Mouse (Mus musculus): ENCODE measurements around the gene Fbrsl1. TPM values are rescaled to one million over a fixed set of nuclear protein-coding genes. Genes with fewer than 3 reads are reported as not detected.

Fbrsl1 gene
- polyA plus RNA-seq, 1 experiment from 2014 or later = 5.5 TPM

DNA sequence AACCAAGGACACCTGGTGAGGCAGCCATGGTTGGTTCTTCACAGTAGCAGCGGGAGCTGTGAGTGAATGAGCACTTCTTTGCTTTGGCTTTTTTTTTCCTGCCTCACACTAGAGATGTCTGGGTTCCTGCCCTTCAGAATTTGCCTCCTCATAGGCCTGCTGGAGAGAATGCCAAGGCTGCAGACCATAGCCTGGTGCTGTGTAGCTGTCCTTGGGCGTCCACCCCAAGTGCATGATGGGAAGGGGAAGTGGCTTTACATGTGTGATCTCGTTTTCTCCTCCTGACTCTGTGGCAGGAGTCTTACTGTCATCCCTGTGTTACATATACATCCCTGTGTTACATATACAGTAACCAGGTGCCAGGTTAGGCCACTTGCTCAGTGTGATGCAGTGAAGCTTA lies 36.4 kb upstream of the Fbrsl1 start:
- H3K36me3 ChIP-seq (ENCODE audit: control insufficient read depth, insufficient read depth, low read length) = no peaks in the 10 kb centered on the region
- H3K9me3 ChIP-seq (ENCODE audit: control insufficient read depth, low read length) = no peaks in the 10 kb centered on the region
- H3K4me1 ChIP-seq (replicated peaks; ENCODE audit: control insufficient read depth, insufficient read depth, low read length) = no peaks in the 10 kb centered on the region
- no peak overlapping the region for H3K4me3 ChIP-seq (ENCODE audit: low read length)
- 63% methylated on average over 3 of the region's 3 CpGs for WGBS
- H3K27me3 ChIP-seq (ENCODE audit: control insufficient read depth, insufficient read depth, low read depth, low read length) = peaks cover 13% of the 10 kb centered on the region
- no peak overlapping the region for H3K9ac ChIP-seq (ENCODE audit: low read length)
- no peak for ATAC-seq (ENCODE audit: low read depth)
- H3K4me2 ChIP-seq (ENCODE audit: low read depth, low read length) = no peak overlapping the region
- H3K27ac ChIP-seq (ENCODE audit: low read length) = no peak overlapping the region

DNA sequence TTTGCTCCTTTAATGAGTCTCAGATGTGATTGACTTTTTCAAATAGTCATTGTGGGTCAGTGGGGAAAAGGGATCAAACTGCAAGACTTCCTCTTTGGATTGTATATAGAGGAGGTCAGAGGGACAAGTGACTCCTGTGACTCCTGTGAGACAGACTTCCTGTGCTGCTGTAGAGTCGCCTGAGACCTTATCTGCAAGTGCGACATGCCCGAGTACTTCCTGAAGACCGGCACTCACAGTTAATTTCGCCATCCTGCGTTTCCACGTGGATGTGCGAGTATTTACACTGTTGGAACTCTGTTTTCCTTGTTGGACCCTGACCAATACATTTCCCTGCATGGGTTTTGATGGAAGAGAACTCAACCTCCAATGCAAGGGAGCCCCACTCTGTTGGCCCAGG lies 30.9 kb upstream of the Fbrsl1 start:
- Histone ChIP-seq H3K4me1 (replicated peaks; ENCODE audit: control insufficient read depth, insufficient read depth, low read length) (no peaks in the 10 kb centered on the region), H3K4me3 (ENCODE audit: low read length) (no peak overlapping the region), H3K27me3 (ENCODE audit: control insufficient read depth, insufficient read depth, low read depth, low read length) (peaks cover 13% of the 10 kb centered on the region), H3K4me2 (ENCODE audit: low read depth, low read length) (no peak overlapping the region), H3K9me3 (ENCODE audit: control insufficient read depth, low read length) (no peaks in the 10 kb centered on the region), H3K27ac (ENCODE audit: low read length) (no peak overlapping the region), H3K9ac (ENCODE audit: low read length) (no peak overlapping the region), H3K36me3 (ENCODE audit: control insufficient read depth, insufficient read depth, low read length) (no peaks in the 10 kb centered on the region)
- ATAC-seq (ENCODE audit: low read depth) = peak; percentile 89
- 38% methylated on average over 8 of the region's 8 CpGs for WGBS

DNA sequence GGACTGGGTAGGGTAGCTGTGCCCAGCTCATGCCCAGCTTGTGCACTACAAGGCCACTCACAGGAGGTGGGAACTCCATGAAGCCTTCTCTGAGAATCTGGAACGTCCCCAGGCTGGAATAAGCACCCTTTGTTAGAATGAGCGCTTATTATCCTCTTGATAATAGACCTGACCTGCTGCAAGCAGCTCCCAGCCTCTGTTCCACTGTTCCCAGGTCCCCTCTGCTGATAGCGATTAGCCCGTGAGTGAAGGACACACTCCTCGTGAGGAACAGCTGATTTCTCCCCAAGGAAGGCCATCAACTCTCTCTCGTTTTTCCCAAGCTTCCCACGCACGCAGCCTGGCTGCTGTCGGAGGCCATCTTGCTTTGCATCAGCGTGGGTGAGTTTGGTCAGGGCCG lies 25.9 kb upstream of the Fbrsl1 start:
- Histone ChIP-seq H3K36me3 (ENCODE audit: control insufficient read depth, insufficient read depth, low read length) (no peaks in the 10 kb centered on the region), H3K9ac (ENCODE audit: low read length) (no peak overlapping the region), H3K9me3 (ENCODE audit: control insufficient read depth, low read length) (no peaks in the 10 kb centered on the region), H3K4me2 (ENCODE audit: low read depth, low read length) (no peak overlapping the region), H3K4me1 (replicated peaks; ENCODE audit: control insufficient read depth, insufficient read depth, low read length) (no peaks in the 10 kb centered on the region), H3K27me3 (ENCODE audit: control insufficient read depth, insufficient read depth, low read depth, low read length) (no peaks in the 10 kb centered on the region), H3K4me3 (ENCODE audit: low read length) (no peak overlapping the region), H3K27ac (ENCODE audit: low read length) (no peak overlapping the region)
- WGBS = 68% methylated on average over 11 of the region's 11 CpGs
- ATAC-seq (ENCODE audit: low read depth) = no peak

DNA sequence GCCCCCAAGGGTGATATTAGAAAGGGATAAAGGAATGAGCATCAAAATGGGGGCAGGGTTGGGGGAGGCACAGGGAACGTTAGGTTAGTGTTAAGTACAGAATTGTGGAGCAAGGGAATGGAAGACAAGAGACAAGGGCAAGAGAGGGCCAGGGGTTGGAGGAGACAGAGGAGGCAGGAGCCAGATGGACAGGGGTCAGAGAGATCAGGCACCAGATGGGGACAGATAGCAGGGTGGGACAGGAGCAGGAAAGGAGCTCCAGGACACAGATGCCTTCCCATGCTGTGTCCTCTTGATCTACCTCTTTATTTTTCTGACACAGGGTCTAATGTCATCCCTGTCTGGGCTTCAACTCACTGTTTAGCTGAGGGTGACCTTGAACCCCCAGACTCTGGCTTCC lies 24.5 kb upstream of the Fbrsl1 start:
- no peaks in the 10 kb centered on the region for H3K27me3 ChIP-seq (ENCODE audit: control insufficient read depth, insufficient read depth, low read depth, low read length)
- 26% methylated on average over 1 of the region's 1 CpGs for WGBS
- no peak for ATAC-seq (ENCODE audit: low read depth)

DNA sequence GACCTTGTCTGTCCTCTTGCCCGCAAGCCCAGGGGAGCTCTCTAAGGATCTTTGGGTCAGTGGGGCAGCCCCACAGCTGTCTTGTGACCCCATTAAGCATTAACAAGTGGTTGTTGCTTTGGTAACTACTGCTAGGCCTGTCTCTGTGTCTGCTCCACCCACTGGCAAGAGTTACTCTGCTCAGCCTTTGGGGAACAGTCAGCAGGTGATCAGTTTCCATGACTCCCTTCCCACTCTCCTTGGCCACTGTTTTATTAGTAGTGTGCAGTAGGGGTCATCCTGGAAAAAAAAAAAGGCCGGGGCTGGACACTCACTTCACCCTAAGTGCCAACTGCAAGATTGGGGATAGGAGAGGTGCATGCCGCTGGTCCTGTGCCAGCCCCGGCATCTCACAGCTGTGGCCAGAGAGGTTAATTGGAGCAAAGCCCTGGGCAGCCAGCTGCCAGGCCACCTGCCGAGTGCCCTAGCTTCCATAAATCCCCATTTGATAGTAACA lies 23.7 kb upstream of the Fbrsl1 start:
- H3K36me3 ChIP-seq (ENCODE audit: control insufficient read depth, insufficient read depth, low read length) = no peaks in the 10 kb centered on the region
- no peaks in the 10 kb centered on the region for H3K4me1 ChIP-seq (replicated peaks; ENCODE audit: control insufficient read depth, insufficient read depth, low read length)
- H3K9ac ChIP-seq (ENCODE audit: low read length) = no peak overlapping the region
- no peaks in the 10 kb centered on the region for H3K27me3 ChIP-seq (ENCODE audit: control insufficient read depth, insufficient read depth, low read depth, low read length)
- H3K9me3 ChIP-seq (ENCODE audit: control insufficient read depth, low read length) = no peaks in the 10 kb centered on the region
- H3K27ac ChIP-seq (ENCODE audit: low read length) = no peak overlapping the region
- no peak overlapping the region for H3K4me2 ChIP-seq (ENCODE audit: low read depth, low read length)
- H3K4me3 ChIP-seq (ENCODE audit: low read length) = no peak overlapping the region
- no peak for ATAC-seq (ENCODE audit: low read depth)
- 48% methylated on average over 5 of the region's 5 CpGs for WGBS

More for the DNA sequence above, 24.5 kb upstream of the Fbrsl1 start:
- H3K4me3 ChIP-seq (ENCODE audit: low read length) = no peak overlapping the region
- H3K4me1 ChIP-seq (replicated peaks; ENCODE audit: control insufficient read depth, insufficient read depth, low read length) = no peaks in the 10 kb centered on the region
- H3K36me3 ChIP-seq (ENCODE audit: control insufficient read depth, insufficient read depth, low read length) = no peaks in the 10 kb centered on the region
- H3K9me3 ChIP-seq (ENCODE audit: control insufficient read depth, low read length) = no peaks in the 10 kb centered on the region
- no peak overlapping the region for H3K9ac ChIP-seq (ENCODE audit: low read length)
- H3K4me2 ChIP-seq (ENCODE audit: low read depth, low read length) = no peak overlapping the region
- H3K27ac ChIP-seq (ENCODE audit: low read length) = no peak overlapping the region

DNA sequence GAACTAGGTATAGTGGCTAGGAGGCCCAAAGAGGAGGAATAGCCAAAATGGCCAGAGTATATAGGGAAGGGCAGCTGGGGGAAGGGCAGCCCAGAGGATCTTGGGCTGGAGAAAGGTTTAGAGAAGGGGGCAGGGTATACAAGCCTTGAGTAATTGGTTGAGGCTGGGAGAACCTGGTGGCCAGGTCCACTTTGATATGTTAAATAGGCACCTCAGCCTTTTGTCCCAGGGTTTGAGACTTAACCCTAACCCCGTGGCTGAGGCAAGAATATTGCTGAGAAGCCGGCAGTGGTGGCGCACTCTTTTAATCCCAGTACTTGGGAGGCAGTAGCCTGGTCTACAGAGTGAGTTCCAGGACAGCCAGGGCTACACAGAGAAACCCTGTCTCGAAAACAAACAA lies 23.0 kb upstream of the Fbrsl1 start:
- H3K27ac ChIP-seq (ENCODE audit: low read length) = no peak overlapping the region
- H3K4me3 ChIP-seq (ENCODE audit: low read length) = no peak overlapping the region
- H3K4me2 ChIP-seq (ENCODE audit: low read depth, low read length) = no peak overlapping the region
- no peaks in the 10 kb centered on the region for H3K36me3 ChIP-seq (ENCODE audit: control insufficient read depth, insufficient read depth, low read length)
- no peak for ATAC-seq (ENCODE audit: low read depth)
- no peak overlapping the region for H3K9ac ChIP-seq (ENCODE audit: low read length)
- WGBS = 36% methylated on average over 4 of the region's 4 CpGs
- no peaks in the 10 kb centered on the region for H3K9me3 ChIP-seq (ENCODE audit: control insufficient read depth, low read length)
- H3K4me1 ChIP-seq (replicated peaks; ENCODE audit: control insufficient read depth, insufficient read depth, low read length) = no peaks in the 10 kb centered on the region
- no peaks in the 10 kb centered on the region for H3K27me3 ChIP-seq (ENCODE audit: control insufficient read depth, insufficient read depth, low read depth, low read length)

DNA sequence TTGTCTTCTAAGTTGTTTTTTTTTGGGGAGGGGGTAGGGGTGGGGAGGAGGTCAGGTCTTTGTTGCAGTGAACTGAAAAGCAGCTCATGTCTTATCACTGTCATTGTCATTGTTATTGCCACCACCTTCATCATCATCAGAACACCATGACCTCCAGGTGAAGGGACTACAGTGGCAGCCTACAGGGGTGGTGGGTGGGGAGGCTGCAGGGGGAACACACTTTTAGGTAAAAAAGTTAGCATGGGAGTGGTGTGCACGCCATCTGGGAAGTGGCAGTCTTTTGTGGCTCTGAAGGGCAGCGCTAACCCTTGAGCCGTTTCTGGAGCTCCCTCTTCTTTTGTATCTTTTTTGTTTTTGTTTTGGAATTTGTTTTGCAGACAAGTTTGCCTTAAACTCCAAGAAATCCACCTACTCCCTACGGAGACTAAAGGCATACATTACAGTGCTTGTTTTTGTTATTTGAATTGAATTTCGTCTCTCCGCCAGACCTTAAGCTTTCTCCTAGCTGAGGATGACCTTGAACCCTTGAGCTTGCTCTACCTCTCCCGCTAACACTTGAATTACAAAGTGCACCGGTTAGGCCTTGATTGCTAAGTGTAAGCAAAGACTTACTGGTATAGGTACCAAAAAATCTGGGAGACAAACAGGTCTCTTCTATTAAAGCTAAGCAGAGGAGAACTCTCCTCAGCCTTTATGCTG lies 21.1 kb upstream of the Fbrsl1 start:
- no peak overlapping the region for H3K4me3 ChIP-seq (ENCODE audit: low read length)
- H3K4me2 ChIP-seq (ENCODE audit: low read depth, low read length) = no peak overlapping the region
- no peak for ATAC-seq (ENCODE audit: low read depth)
- H3K9ac ChIP-seq (ENCODE audit: low read length) = no peak overlapping the region
- H3K36me3 ChIP-seq (ENCODE audit: control insufficient read depth, insufficient read depth, low read length) = no peaks in the 10 kb centered on the region
- H3K9me3 ChIP-seq (ENCODE audit: control insufficient read depth, low read length) = no peaks in the 10 kb centered on the region
- no peak overlapping the region for H3K27ac ChIP-seq (ENCODE audit: low read length)
- no peaks in the 10 kb centered on the region for H3K4me1 ChIP-seq (replicated peaks; ENCODE audit: control insufficient read depth, insufficient read depth, low read length)
- H3K27me3 ChIP-seq (ENCODE audit: control insufficient read depth, insufficient read depth, low read depth, low read length) = no peaks in the 10 kb centered on the region
- 73% methylated on average over 8 of the region's 8 CpGs for WGBS

DNA sequence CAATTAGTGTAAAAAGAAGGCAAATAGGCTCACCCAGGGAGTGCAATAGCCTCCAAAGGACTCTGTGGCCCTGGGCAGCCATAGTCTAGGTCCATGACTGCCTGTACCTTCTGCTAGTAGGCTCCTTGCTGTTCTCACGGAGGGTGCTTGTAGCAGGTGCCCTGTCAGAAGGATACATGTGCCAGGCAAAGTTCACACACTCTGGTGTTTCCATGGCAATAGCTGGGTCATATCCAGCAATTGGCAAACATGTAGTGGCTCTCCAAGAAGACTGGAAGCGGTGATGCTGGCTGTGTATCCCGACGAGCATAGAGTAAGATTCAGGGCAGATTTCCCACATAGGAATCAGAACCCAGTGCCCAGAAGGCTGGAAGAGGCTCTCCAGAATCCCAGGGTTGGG lies 20.0 kb upstream of the Fbrsl1 start:
- Histone ChIP-seq H3K36me3 (ENCODE audit: control insufficient read depth, insufficient read depth, low read length) (no peaks in the 10 kb centered on the region), H3K27me3 (ENCODE audit: control insufficient read depth, insufficient read depth, low read depth, low read length) (no peaks in the 10 kb centered on the region), H3K4me1 (replicated peaks; ENCODE audit: control insufficient read depth, insufficient read depth, low read length) (no peaks in the 10 kb centered on the region), H3K27ac (ENCODE audit: low read length) (no peak overlapping the region), H3K9me3 (ENCODE audit: control insufficient read depth, low read length) (no peaks in the 10 kb centered on the region), H3K4me2 (ENCODE audit: low read depth, low read length) (no peak overlapping the region), H3K9ac (ENCODE audit: low read length) (no peak overlapping the region), H3K4me3 (ENCODE audit: low read length) (no peak overlapping the region)
- no peak for ATAC-seq (ENCODE audit: low read depth)
- WGBS = 55% methylated on average over 4 of the region's 4 CpGs

DNA sequence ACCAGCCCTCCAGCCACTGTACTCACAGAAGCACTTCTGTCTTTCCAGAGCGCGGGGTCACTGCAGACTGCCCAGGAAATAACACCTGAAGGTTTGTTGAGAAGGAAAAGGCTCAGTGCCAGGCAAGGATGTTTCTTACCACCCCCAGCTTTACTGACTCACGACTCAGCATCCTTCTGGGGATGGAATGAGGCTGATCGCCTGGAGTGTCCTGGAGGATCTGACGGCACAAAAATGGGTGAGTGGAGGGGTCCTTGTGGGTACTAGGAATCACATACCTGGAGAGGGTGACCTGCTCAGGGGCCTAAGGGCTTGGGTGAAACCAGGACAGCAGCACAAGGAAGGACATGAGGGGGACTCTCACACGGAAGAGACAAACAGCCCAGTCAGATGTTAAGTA lies 19.4 kb upstream of the Fbrsl1 start:
- H3K27me3 ChIP-seq (ENCODE audit: control insufficient read depth, insufficient read depth, low read depth, low read length) = no peaks in the 10 kb centered on the region
- H3K4me2 ChIP-seq (ENCODE audit: low read depth, low read length) = no peak overlapping the region
- no peaks in the 10 kb centered on the region for H3K9me3 ChIP-seq (ENCODE audit: control insufficient read depth, low read length)
- no peak overlapping the region for H3K4me3 ChIP-seq (ENCODE audit: low read length)
- ATAC-seq (ENCODE audit: low read depth) = no peak
- no peak overlapping the region for H3K9ac ChIP-seq (ENCODE audit: low read length)
- no peaks in the 10 kb centered on the region for H3K4me1 ChIP-seq (replicated peaks; ENCODE audit: control insufficient read depth, insufficient read depth, low read length)
- H3K36me3 ChIP-seq (ENCODE audit: control insufficient read depth, insufficient read depth, low read length) = no peaks in the 10 kb centered on the region
- no peak overlapping the region for H3K27ac ChIP-seq (ENCODE audit: low read length)
- WGBS = 66% methylated on average over 6 of the region's 6 CpGs

Data from lung, embryonic 16.5 days (tissue).